Mouse (Mus musculus) cortical plate, adult 2 months (tissue): ENCODE measurements around the gene Rarres2.

ENCODE experiments used
- CTCF ChIP-seq: fragments of 200-500 bp; IDR thresholded peaks from 2 replicates; pipeline ENCODE4 v1.5.1; 2011; ENCODE audit warnings: mild to moderate bottlenecking, control low read depth, low read length; ENCODE audit not compliant: insufficient read depth; ENCODE audit errors: extremely low read depth
- POLR2A ChIP-seq: fragments of 200-500 bp; IDR thresholded peaks from 2 replicates; pipeline ENCODE4 v1.6.1; 2011; ENCODE audit warnings: mild to moderate bottlenecking, low read length, control low read depth; ENCODE audit not compliant: insufficient read depth; ENCODE audit errors: extremely low read depth

DNA sequence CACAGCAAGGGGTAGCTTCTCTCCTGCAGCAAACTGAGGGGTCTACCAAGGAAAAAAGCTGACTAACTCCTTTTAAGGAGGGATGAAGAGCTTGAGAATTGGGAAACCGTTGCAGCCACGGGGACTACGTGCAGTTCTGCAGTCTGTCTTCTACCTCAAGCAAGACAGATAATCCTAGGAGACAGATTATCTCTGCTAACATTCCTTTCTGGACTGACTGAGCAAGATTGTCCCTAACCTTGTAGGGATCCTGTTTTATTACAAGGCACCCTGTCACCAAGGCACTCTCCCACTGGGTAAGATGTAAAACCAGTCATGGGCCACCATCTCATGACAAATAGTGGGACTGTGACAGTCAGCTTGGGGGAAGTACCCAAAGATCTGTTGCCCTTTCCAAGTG lies 8.7 kb upstream of the Rarres2 start:
- TF ChIP-seq CTCF (no peak), POLR2A (no peak)
